Mouse (Mus musculus): ENCODE data around the gene Papola.

Papola gene

DNA sequence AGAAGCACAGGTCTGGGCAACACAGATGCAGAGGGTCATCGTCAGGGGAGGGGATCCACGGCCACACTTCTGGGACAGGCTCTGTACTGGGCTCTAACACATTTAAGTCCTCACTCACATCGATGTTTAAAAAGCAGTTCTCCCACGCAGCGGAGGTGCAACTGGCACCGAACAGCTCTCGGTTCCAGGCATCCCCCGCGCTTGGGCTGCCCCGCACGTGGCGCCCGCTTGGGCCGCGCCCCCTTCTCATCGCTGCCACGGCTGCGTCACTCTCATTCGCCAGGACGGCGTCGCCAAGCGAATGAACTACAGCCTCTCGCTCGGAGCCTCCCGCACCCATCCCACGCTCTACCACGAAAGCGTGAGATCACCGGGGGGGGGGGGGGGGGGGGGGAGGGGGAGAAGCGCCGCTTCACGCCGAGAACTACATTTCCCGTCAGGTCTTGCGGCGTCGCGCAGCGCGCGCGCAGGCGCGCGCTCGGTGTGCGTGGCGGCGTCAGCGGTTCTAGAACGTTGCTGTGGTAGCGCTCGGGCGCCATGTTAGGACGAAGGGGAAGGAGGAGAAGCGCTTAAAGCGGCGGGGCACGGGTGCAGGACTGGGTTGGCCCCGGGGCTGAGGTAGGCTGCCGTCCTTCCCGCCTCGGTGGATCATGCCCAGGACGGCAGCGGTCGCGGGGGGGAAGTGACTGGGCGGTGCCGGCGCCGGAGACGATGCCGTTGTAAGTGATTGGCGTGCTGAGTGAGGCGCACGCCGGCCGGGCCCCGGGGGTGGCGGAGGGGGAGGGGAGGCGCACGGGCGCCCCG lies at the start of gene Papola:
Gene Papola (plus strand): TSS at position 499 of the 804 bp plus-strand sequence.
- peak; percentile 49 to 75 for DNase-seq (ENCODE audit: low read depth in 1 of 2, low spot score in 2 of 2)

GRCm38 (mm10) chr12:105735226-105735888 lies 49.1 kb upstream of the Papola start:
- no peak for DNase-seq (ENCODE audit: low read depth in 1 of 2, low spot score in 2 of 2)

DNA sequence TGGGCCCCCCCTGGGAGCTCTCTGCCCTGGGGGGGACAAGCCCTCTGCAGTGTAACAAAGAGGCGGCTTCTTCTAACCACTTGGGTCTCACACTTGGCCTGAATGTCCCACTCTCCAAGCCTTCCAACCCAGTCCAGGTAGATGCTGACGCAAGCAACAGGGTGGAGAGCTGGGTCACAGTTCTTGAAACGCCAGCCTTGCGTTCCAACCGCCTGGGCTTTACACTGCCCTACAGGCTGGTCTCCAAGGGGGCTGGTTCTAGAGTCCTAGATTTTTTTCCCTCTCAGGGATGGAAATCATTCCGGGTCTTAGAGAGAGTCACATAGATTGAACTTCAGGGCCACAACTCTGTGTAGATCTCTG lies 48.6 kb upstream of the Papola start:
- no peak for DNase-seq (ENCODE audit: low read depth in 1 of 2, low spot score in 2 of 2)

GRCm38 (mm10) chr12:105738316-105739096 lies 46.0 kb upstream of the Papola start:
- no peak for DNase-seq (ENCODE audit: low read depth in 1 of 2, low spot score in 2 of 2)

- DNase-seq (ENCODE audit: low read depth in 1 of 2, low spot score in 2 of 2) = no peak
These were observed 44.8 kb upstream of the Papola start for GRCm38 (mm10) chr12:105739656-105740055.

DNA sequence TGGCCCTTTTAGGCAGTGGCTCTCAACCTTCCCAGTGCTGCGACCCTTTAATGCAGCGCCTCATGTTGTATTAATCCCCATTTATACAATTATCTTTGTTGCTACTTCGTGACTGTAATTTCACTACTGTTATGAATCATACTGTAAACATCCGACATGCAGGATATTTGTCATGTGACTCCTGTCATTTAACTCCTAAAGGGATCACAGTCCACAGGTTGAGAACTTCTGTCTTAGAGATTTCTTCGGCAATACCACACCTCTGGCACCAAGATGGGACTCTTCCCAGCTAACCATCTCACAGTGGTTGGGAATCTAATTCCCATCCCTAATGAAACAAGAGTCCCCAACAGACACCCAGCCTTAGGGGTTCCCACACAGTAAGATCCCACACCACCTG lies 36.4 kb upstream of the Papola start:
- no peak for DNase-seq (ENCODE audit: low read depth in 1 of 2, low spot score in 2 of 2)

DNA sequence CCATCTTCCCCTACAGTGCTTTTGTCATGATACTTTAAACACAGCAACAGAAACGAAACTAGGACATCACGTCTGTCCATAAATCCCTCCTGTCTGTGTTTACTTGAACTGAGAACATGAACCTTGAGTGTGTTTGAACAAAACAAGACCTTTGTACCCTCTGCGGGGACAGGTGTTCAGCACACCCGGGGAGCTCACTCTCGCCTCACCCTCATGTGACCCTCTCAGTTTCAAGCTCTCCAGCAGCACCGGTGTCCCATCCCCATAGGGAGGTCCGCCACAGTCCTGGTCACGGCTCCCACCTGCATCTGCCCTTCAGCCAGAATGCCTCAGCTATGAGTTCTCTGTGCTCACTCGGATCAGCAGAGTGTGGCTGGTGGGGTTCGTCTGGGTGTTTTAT lies 30.7 kb upstream of the Papola start:
- DNase-seq (ENCODE audit: low read depth in 1 of 2, low spot score in 2 of 2) = no peak

DNA sequence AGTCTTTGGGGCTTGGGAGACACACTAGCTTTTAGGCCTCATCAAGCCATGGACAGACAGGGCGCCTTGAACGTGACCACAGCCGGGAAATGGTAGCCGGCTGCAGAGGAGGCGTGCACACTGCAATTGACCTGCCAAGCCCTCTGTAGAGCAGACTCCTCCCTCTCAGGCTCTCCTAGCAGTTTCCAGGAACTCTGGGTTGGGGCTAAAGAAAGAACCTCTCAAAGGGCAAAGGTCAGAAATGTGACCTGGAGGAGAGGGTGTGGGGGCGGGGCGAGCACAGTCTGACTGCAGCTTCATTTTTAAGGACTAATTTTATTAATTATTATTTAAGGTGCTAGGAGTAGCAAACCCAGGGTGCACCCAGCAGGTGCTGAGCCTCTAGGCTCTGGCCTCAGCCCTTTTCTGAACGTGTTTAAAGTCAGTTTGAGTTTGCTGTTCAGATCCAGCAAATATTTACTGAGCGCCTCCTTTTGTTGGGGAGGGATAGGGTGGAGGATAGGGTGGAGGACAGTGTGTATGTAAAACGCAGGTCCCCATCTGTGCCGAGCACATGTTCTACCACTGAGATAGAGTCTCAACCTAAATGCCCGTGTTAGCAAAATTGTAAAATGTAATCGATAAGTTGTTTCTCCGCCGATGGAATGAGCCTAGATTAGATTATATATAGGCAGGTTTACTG lies 26.5 kb upstream of the Papola start:
- no peak for DNase-seq (ENCODE audit: low read depth in 1 of 2, low spot score in 2 of 2)

GRCm38 (mm10) chr12:105758911-105759310 lies 25.6 kb upstream of the Papola start:
- DNase-seq (ENCODE audit: low read depth in 1 of 2, low spot score in 2 of 2) = no peak

DNA sequence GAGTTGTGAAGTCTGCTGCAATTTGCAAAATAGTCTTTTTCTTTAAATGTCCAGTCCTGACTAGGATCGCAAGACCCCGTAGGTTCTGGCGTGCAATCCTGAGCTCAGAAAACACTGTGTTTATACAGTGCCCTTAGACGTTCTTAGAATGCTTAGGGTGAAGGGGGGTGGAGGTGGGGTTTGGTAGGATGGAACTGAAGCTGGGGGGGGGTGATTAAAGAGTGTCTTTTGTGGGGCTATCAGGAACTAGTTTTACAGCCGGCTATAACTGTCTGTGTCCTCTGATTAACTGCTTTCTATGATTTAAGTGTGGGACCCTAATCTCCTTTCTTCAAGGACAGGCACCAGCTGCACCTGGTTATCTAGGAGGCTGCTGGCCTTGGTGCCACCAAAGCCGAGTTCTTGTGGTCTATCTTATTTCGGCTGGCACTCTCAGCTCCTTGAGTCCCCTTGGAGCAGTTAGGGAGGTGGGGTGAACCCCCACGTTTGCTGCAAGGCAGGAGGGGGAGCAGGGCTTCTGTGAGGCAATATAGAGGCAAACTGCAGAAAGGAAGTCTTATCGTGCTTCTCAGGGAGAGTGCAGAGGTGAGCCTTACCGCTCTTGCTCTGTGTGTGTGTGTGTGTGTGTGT lies 24.5 kb upstream of the Papola start:
- no peak for DNase-seq (ENCODE audit: low read depth in 1 of 2, low spot score in 2 of 2)

GRCm38 (mm10) chr12:105761171-105761570 lies 23.3 kb upstream of the Papola start:
- no peak for DNase-seq (ENCODE audit: low read depth in 1 of 2, low spot score in 2 of 2)

GRCm38 (mm10) chr12:105761629-105762028 lies 22.9 kb upstream of the Papola start:
- DNase-seq (ENCODE audit: low read depth in 1 of 2, low spot score in 2 of 2) = no peak

- no peak for DNase-seq (ENCODE audit: low read depth in 1 of 2, low spot score in 2 of 2)
These were observed 14.8 kb upstream of the Papola start for GRCm38 (mm10) chr12:105769700-105770099.

DNA sequence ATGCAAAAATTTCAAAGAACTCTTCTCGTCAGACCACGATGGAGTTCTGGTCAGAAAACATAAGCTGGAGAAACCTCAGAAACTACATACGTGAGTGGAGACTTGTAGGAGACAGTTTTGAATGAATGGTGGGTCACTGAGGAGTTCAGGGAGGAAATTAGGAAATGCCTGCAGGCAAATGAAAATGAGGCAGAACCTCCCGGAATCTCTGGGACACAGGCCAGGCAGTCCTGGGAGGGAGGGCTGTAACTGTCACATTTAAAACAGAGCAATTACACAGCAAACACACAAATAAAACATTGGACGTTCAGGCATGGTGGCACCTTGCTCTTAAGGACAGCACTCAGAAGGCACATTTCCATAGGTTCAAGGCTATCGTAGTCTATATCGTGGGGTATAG lies 9.6 kb upstream of the Papola start:
- DNase-seq (ENCODE audit: low read depth in 1 of 2, low spot score in 2 of 2) = no peak

GRCm38 (mm10) chr12:105777651-105778050 lies 6.8 kb upstream of the Papola start:
- DNase-seq (ENCODE audit: low read depth in 1 of 2, low spot score in 2 of 2) = no peak

DNA sequence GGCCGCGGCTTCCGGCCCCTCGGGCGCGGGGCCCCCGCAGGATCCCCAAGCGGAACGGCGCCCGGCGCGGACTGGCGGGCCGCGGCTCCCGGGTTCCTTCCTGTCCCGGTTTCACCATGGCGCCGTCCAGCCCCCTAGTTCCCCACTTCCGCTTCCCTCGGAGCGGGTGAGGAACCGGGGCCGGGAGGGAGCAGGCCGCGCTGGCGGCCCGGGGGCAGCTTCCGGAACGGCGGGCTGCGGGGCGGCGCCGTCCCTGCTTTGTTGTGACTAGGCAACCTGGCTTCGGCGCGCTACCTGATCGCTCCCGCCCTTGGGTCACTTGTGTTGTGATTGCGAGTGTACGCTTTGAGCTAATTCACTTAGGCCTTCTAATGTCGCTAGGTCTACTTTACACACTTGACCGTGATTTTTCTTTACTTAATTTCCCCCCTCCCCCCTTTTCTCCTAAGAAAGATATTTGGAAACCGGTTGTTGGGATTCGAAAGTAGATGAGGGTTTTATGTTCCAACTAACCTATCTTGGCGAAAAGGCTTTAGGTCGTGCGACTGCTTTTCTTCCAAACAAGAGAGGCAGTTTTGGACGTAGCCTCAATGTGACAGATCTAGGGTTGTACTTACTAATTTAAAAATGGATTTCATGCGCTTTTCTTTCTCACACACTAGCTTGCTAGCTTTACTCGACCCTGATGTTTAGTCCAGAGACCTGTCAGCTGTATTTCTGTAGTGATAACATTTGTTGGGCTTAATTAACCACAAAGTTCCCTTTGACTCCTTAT lies 693 bp downstream of the Papola start:
- peak; percentile 45 to 75 for DNase-seq (ENCODE audit: low read depth in 1 of 2, low spot score in 2 of 2)

DNA sequence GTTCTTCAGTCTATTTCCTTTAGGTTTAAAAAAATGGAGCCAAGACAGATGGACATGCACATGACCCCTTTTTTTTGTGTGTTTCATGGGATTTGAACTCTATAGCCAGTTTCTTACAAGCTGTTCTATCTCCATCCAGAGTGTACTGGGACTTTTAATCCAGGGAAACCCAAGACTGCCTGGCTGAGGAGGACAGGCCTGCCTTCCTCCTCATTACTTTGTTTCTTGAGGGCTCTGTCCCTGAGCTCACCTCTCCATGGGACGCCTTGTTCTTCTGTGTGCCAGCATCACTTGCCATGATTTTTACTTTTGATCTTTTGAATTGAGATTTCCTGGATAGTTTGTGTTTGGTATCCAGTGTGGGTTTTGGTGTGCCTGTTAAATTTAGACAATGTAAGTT lies 1.6 kb downstream of the Papola start:
- no peak for DNase-seq (ENCODE audit: low read depth in 1 of 2, low spot score in 2 of 2)

DNA sequence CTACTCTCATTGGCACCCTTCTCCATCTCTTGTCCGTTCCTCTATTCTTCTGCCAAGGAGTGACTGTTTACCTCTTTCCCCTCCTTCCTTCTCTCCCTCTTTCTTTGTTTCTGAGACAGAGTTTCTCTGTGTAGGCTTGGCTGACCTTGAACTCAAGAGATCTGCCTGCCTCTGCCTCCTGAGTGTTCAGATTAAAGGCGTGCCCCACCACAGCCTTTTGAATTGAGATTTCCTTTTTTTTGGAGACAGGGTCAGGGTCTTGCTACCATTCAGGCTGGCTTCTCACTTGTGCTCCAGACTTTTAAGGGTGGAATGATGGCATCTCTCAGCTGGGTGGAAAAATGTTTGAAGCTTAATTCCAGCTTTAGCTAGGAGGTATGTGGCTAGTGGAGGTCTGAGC lies 3.1 kb downstream of the Papola start:
- no peak for DNase-seq (ENCODE audit: low read depth in 1 of 2, low spot score in 2 of 2)

GRCm38 (mm10) chr12:105789885-105790284 lies 5.4 kb downstream of the Papola start:
- DNase-seq (ENCODE audit: low read depth in 1 of 2, low spot score in 2 of 2) = no peak

- DNase-seq (ENCODE audit: low read depth in 1 of 2, low spot score in 2 of 2) = no peak
These were observed 10.4 kb downstream of the Papola start for GRCm38 (mm10) chr12:105794896-105795295.
